ENCODE assay signal across 17 mouse cellular contexts in the genomic region with DNA sequence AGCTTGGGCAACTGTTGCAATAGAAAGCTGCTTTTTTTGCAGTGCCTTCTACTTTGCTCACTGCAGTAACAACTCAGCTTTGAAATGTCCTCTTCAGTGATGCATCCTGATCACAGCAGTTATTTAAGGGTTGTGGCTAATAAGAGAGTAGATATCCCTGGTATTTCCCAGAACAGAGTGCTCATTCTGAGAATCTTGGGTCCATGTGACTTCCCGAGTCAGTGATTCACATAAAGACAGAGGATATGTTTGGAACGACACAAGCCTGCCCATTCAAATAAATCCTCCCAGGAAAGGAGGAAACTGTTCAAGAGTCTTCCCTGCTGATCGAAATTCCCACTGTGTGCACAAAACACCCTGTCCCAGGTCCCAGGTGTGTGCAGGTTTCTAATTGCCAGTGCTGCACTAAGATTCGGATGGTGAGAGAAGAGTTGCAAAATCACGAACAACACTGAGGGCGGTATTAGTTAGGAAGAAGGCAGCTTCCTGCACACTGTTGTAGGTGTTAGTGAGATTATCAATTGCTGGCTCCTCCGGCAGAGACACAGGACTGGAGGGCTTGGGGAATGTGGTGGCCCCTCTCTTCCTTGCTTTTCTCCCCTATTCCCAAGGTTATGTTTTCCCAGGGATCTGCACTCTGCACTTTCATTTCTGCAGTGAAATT.
DNase-seq lines count a peak whose midpoint lies in the region; ATAC-seq and TF ChIP-seq lines count a peak whose summit lies in the region.
"Had no signal": no experiment of that assay in that cellular context is flagged by ENCODE, and none has a peak within 500 bp of the region (broad histone marks: within the 10 kb centered on the region; RNA-seq: fewer than 3 reads in every experiment).

No protein-coding gene starts in this region.

- H3K4me2 ChIP-seq in heart, embryonic 13.5 days = peak overlapping the region; percentile 49
- H3K4me2 ChIP-seq in forebrain, embryonic 16.5 days (ENCODE audit: low read length) = no peak overlapping the region
- H3K4me2 ChIP-seq: embryonic facial prominence, embryonic 12.5 days; limb, embryonic 13.5 days; midbrain, embryonic 12.5 days had no signal

- no peak overlapping the region for H3K9ac ChIP-seq in heart, embryonic 13.5 days
- no peak overlapping the region for H3K9ac ChIP-seq in forebrain, embryonic 16.5 days (replicated peaks; ENCODE audit: low read depth, low read length)
- H3K9ac ChIP-seq: embryonic facial prominence, embryonic 12.5 days; limb, embryonic 13.5 days; midbrain, embryonic 12.5 days had no signal

- H3K27ac ChIP-seq in heart, embryonic 13.5 days (replicated peaks) = no peak overlapping the region
- peak overlapping the region; percentile 89 for H3K27ac ChIP-seq in layer of hippocampus, adult 2 months
- peak overlapping the region; percentile 92 for H3K27ac ChIP-seq in left cerebral cortex, adult 2 months
- no peak overlapping the region for H3K27ac ChIP-seq in forebrain, embryonic 16.5 days (ENCODE audit: low read length)
- H3K27ac ChIP-seq: embryonic facial prominence, embryonic 12.5 days; limb, embryonic 13.5 days; macrophage; midbrain, embryonic 12.5 days had no signal

- no peaks in the 10 kb centered on the region for H3K9me3 ChIP-seq in heart, embryonic 13.5 days
- H3K9me3 ChIP-seq in G1E (replicated peaks) = no peaks in the 10 kb centered on the region
- no peaks in the 10 kb centered on the region for H3K9me3 ChIP-seq in forebrain, embryonic 16.5 days (ENCODE audit: control insufficient read depth, low read length)
- H3K9me3 ChIP-seq: embryonic facial prominence, embryonic 12.5 days; limb, embryonic 13.5 days; midbrain, embryonic 12.5 days had no signal

- no peaks in the 10 kb centered on the region for H3K27me3 ChIP-seq in heart, embryonic 13.5 days (replicated peaks)
- H3K27me3 ChIP-seq in G1E (ENCODE audit: insufficient read depth, low read length) = peaks cover 6% of the 10 kb centered on the region; the same call in 1 of the 2 replicates
- H3K27me3 ChIP-seq in forebrain, embryonic 16.5 days (replicated peaks; ENCODE audit: control insufficient read depth, insufficient read depth, low read length) = no peaks in the 10 kb centered on the region
- H3K27me3 ChIP-seq: embryonic facial prominence, embryonic 12.5 days; limb, embryonic 13.5 days; midbrain, embryonic 12.5 days had no signal

- no peak for ATAC-seq in heart, embryonic 13.5 days (ENCODE audit: extremely low read depth, insufficient number of reproducible peaks, low FRiP score, low TSS enrichment)
- no peak for ATAC-seq in G1E (ENCODE audit: extremely low read depth, insufficient number of reproducible peaks, low FRiP score, poor library complexity, severe bottlenecking)
- ATAC-seq in forebrain, embryonic 16.5 days = no peak
- ATAC-seq: hindbrain, embryonic 16.5 days had no signal

- no peak for DNase-seq in heart, adult 18-20 months
- peak in 1 of 2 experiments; percentile 8 for DNase-seq in layer of hippocampus, adult 2 months (ENCODE audit: low spot score in 2 of 2)
- no peak for DNase-seq in layer of hippocampus, postnatal 10 days (ENCODE audit: low spot score in 2 of 2)
- no peak for DNase-seq in G1E (ENCODE audit: low spot score)
- peak in 1 of 2 experiments; percentile 18 for DNase-seq in left cerebral cortex, adult 2 months (ENCODE audit: extremely low spot score in 1 of 2, low spot score in 2 of 2)
- DNase-seq: adrenal gland, adult 2 months; cerebellum, adult 11-12 months; cerebellum, postnatal 36 days; kidney, adult 8-10 months; kidney, postnatal 36 days had no signal

- H3K4me1 ChIP-seq in heart, embryonic 13.5 days = peaks cover 7% of the 10 kb centered on the region
- no peaks in the 10 kb centered on the region for H3K4me1 ChIP-seq in G1E (ENCODE audit: insufficient read depth, low read depth, low read length)
- H3K4me1 ChIP-seq in forebrain, embryonic 16.5 days (replicated peaks; ENCODE audit: control insufficient read depth, insufficient read depth, low read length) = no peaks in the 10 kb centered on the region
- H3K4me1 ChIP-seq: embryonic facial prominence, embryonic 12.5 days; limb, embryonic 13.5 days; midbrain, embryonic 12.5 days had no signal

- WGBS in heart, embryonic 13.5 days = 44% methylated on average over 7 of the region's 7 CpGs
- 73% methylated on average over 7 of the region's 7 CpGs for WGBS in forebrain, embryonic 16.5 days

- intact Hi-C loops in left cerebral cortex, adult 2 months (cut with DNase I) = loop anchor here (5.0 kb wide), 1 partner anchor 241 kb away; no protein-coding TSS in a partner anchor

- H3K36me3 ChIP-seq in heart, embryonic 13.5 days = no peaks in the 10 kb centered on the region
- H3K36me3 ChIP-seq in G1E (replicated peaks) = no peaks in the 10 kb centered on the region
- no peaks in the 10 kb centered on the region for H3K36me3 ChIP-seq in forebrain, embryonic 16.5 days (ENCODE audit: control insufficient read depth, insufficient read depth)
- H3K36me3 ChIP-seq: embryonic facial prominence, embryonic 12.5 days; limb, embryonic 13.5 days; midbrain, embryonic 12.5 days had no signal

- TF ChIP-seq CTCF in layer of hippocampus, adult 2 months (conservative IDR thresholded peaks at IDR 0.05) = no peak
- 0 out of 2 replicates have a peak, but pooled peaks have one; percentile 2 for TF ChIP-seq CTCF in G1E (IDR thresholded peaks at IDR 0.05; ENCODE audit: low read depth, low read length)
- TF ChIP-seq CTCF in left cerebral cortex, adult 2 months (IDR thresholded peaks at IDR 0.05) = no peak

- no peak overlapping the region for H3K4me3 ChIP-seq in heart, embryonic 13.5 days
- H3K4me3 ChIP-seq in layer of hippocampus, adult 2 months = peak overlapping the region; percentile 51
- no peak overlapping the region for H3K4me3 ChIP-seq in G1E (ENCODE audit: low read depth, low read length)
- peak overlapping the region; percentile 41 for H3K4me3 ChIP-seq in left cerebral cortex, adult 2 months
- H3K4me3 ChIP-seq in forebrain, embryonic 16.5 days (replicated peaks; ENCODE audit: low read length) = no peak overlapping the region
- H3K4me3 ChIP-seq: embryonic facial prominence, embryonic 12.5 days; limb, embryonic 13.5 days; midbrain, embryonic 12.5 days had no signal

Comparison
In these comparisons a context has a peak if more than half of its experiments do, and no peak if none do; other contexts are left out.
1. H3K27ac ChIP-seq: peak in layer of hippocampus, adult 2 months (single experiment) and left cerebral cortex, adult 2 months (single experiment); none in heart, embryonic 13.5 days (single experiment) and forebrain, embryonic 16.5 days (single experiment).
2. H3K4me3 ChIP-seq: peak in layer of hippocampus, adult 2 months (single experiment) and left cerebral cortex, adult 2 months (single experiment); none in heart, embryonic 13.5 days (single experiment), G1E (single experiment) and forebrain, embryonic 16.5 days (single experiment).